Mouse (Mus musculus): ENCODE measurements around the gene Xpo6.

- TF ChIP-seq CTCF (IDR thresholded peaks at IDR 0.05; ENCODE audit: low read depth): no peak
- no peak for TF ChIP-seq EP300 (IDR thresholded peaks at IDR 0.05; ENCODE audit: low read depth)
These were observed 34.3 kb upstream of the Xpo6 start for GRCm38 (mm10) chr7:126234611-126235010.
